Mouse (Mus musculus) stomach, embryonic 16.5 days (tissue): Measurements from ENCODE around the gene Clpsl2. TPM values are rescaled to one million over a fixed set of nuclear protein-coding genes. Genes with fewer than 3 reads are reported as not detected.

Source experiments
- ATAC-seq: fragments of 200-750 bp; cut with Nextera tagmentation; 2 replicates; pipeline ENCODE4 v1.8.0; 2017; ENCODE audit warnings: moderate number of reproducible peaks, moderate TSS enrichment; ENCODE audit not compliant: insufficient read depth, low FRiP score
- H3K27ac ChIP-seq: fragments of 300-500 bp; sonication (generic); 2 replicates; pipeline ENCODE4 v1.5.1; 2014; ENCODE audit warnings: low read length
- H3K27me3 ChIP-seq: fragments of 300-500 bp; sonication (generic); 2 replicates; pipeline ENCODE4 v1.6.1; 2014; ENCODE audit warnings: low read length, control low read depth, mixed read lengths; ENCODE audit not compliant: control insufficient read depth, insufficient read depth
- H3K36me3 ChIP-seq: fragments of 300-500 bp; sonication (generic); 2 replicates; pipeline ENCODE4 v1.6.1; 2014; ENCODE audit warnings: low read length; ENCODE audit not compliant: control insufficient read depth, insufficient read depth
- H3K4me1 ChIP-seq: fragments of 300-500 bp; sonication (generic); 2 replicates; pipeline ENCODE4 v1.6.1; 2014; ENCODE audit warnings: low read length, control low read depth, mixed read lengths; ENCODE audit not compliant: control insufficient read depth, insufficient read depth
- H3K4me2 ChIP-seq: fragments of 300-500 bp; sonication (generic); 2 replicates; pipeline ENCODE4 v1.6.1; 2014; ENCODE audit warnings: low read depth, low read length, mixed read lengths
- H3K4me3 ChIP-seq: fragments of 300-500 bp; sonication (generic); replicated peaks from 2 replicates; pipeline ENCODE4 v1.5.1; 2014; ENCODE audit warnings: mild to moderate bottlenecking, low read length
- H3K9ac ChIP-seq: fragments of 300-500 bp; sonication (generic); 2 replicates; pipeline ENCODE4 v1.6.1; 2014; ENCODE audit warnings: low read length
- H3K9me3 ChIP-seq: fragments of 300-500 bp; sonication (generic); replicated peaks from 2 replicates; pipeline ENCODE4 v1.6.1; 2016; ENCODE audit warnings: low read length, control low read depth; ENCODE audit not compliant: control insufficient read depth
- WGBS: fragments of 180-500 bp; shearing (Covaris S2); extraction: QIAGEN DNeasy Blood & Tissue Kit; methylation state at CpG from one replicate; pipeline ENCODE4 v1.1.7; 2014; 5-methylcytosine and 5-hydroxymethylcytosine counted together
- polyA plus RNA-seq: library from polyadenylated mRNA; unstranded; fragments of >200 nt; fragmentation: Nextera tagmentation; extraction: Ambion mirVana; gene quantifications from 2 replicates; pipeline ENCODE4 v1.2.1, GENCODE M21; 2015

Clpsl2 gene
- polyA plus RNA-seq, 1 experiment from 2014 or later = not detected

DNA sequence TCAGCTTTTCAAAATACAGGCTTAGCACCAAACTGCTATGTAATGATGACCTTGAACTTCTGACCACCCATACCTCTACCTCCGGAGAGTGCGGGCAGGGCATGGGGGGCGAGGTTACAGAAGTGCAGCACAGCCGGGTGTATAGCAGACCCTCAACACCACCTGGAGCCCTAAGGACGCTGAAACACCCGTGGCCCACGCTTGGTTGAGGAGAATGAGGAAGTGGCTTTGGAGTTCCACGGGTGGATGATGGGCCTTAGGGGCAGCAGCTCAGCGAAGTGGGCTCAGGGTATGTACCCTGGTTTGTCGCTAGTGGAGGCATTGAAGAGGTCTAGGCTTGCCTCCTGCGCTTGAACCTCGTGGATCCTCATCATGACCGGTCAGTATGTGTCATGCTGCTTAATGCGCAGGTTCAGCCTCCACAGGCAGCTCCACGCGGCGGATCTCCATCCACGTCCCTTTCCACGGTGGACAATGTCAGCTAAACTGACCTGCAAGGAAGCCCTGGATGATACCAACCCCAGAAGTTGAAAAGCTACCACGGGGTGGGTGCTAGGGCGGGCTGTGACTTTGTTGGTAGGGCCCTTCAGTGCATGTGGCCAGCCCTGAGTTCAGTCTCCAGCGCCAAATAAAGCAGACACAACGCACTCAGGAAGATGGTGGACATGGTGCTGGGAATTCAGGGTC is 25.1 kb upstream of the Clpsl2 start:
- Histone ChIP-seq H3K27me3 (no peaks in the 10 kb centered on the region; the same call in 1 of the 2 replicates), H3K27ac (peak overlapping the region; percentile 95; the same call in 1 of the 2 replicates), H3K9ac (peak overlapping the region; percentile 83), H3K36me3 (no peaks in the 10 kb centered on the region), H3K4me2 (peak overlapping the region; percentile 98), H3K4me1 (peaks cover 20% of the 10 kb centered on the region), H3K4me3 (peak overlapping the region; percentile 72), H3K9me3 (no peaks in the 10 kb centered on the region)
- ATAC-seq = no peak
- 78% methylated on average over 23 of the region's 23 CpGs for WGBS

DNA sequence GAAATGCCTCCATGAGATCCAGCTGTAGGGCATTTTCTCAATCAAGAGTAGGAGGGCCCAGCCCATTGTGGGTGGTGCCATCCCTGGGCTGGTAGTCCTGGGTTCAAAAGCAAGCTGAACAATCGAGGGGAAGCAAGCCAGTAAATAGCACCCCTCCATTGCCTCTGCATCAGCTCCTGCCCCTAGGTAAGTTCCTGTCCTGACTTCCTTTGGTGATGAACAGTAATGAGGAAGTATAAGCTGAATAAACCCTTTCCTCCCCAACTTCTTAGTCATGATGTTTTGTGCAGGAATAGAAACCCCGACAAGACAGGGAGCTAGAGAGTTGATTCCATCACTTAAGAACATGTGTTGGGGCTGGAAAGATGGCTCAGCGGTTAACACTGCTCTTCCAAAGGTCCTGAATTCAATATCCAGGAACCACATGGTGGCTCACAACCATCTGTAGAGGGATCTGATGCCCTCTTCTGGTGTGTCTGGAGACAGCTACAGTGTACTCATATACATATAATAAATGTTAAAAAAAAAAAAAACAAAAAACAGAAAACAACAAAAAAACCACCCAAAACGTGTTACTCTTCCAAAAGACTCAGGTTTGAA is 24.3 kb upstream of the Clpsl2 start:
- no peak for ATAC-seq

DNA sequence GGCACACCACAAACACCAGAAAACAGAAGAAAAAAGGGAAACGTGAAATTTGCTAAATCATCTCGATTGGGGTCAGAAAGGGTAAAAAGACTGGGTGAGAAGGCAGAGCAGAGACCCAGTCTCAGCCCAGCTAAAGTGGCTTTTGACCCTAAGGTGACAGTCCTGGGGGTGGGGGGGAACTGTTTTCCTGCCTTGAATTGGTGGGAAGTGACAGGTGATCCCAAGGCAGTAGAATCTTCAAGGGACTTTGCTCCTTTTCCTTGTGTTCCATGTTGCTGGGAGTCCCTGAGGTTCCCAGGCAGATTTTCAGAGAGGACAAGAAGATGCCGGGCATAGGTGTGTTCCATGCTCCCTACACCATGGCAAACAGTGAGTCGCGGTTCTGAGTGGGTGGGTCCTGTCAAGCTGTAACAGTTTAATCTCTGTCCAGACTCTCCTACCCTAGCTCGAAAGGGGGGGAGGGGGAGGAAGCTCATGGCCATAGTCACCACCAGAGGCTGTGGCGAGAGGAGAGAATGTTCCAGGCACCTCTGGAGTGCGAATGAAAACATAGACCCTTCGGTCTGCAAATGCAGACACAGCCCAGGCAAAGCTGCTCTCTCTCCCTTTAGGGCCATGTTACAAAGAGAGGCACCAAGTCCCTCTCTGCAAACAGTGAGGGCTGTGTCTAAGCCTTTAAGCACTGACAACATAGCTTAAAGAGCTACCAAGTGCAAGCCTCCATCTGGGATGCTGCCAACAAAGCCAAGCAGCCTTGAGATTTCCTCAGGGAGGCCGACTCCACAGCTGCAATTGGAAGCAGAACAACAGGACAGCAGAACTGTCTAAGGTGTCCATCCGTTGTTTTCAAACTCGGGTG is 21.8 kb upstream of the Clpsl2 start:
- WGBS = 30% methylated on average over 12 of the region's 12 CpGs

More for the DNA sequence above, 24.3 kb upstream of the Clpsl2 start:
- 64% methylated on average over 4 of the region's 4 CpGs for WGBS
- Histone ChIP-seq H3K27me3 (no peaks in the 10 kb centered on the region; the same call in 1 of the 2 replicates), H3K4me2 (no peak overlapping the region), H3K9me3 (no peaks in the 10 kb centered on the region), H3K36me3 (no peaks in the 10 kb centered on the region), H3K27ac (peak overlapping the region; percentile 18; the same call in 1 of the 2 replicates), H3K4me3 (no peak overlapping the region), H3K4me1 (peaks cover 20% of the 10 kb centered on the region), H3K9ac (no peak overlapping the region)

DNA sequence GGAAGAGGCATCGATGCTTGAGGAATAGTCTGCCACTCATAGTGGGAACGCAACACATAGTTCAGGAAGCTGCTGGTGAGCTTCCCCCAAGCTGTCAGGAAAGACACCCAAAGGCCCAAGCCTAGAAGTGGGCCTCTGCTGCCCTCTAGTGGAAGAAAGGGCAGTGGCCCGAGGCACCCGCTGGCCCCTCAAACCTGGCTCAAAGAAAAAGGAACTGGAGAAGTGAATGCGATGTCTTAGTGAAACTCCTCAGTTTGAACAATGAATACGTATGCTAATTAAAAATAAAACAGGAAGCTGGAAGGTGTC is 21.2 kb upstream of the Clpsl2 start:
- no peaks in the 10 kb centered on the region for H3K27me3 ChIP-seq
- H3K4me3 ChIP-seq = peak overlapping the region; percentile 24
- ATAC-seq = peak; percentile 55
- H3K4me2 ChIP-seq = peak overlapping the region; percentile 52
- H3K36me3 ChIP-seq = no peaks in the 10 kb centered on the region
- 1% methylated on average over 6 of the region's 6 CpGs for WGBS
- H3K4me1 ChIP-seq = peaks cover 19% of the 10 kb centered on the region
- peak overlapping the region; percentile 52; the same call in 1 of the 2 replicates for H3K27ac ChIP-seq
- peak overlapping the region; percentile 56 for H3K9ac ChIP-seq
- H3K9me3 ChIP-seq = no peaks in the 10 kb centered on the region

More for the DNA sequence above, 21.8 kb upstream of the Clpsl2 start:
- H3K36me3 ChIP-seq = no peaks in the 10 kb centered on the region
- peaks cover 19% of the 10 kb centered on the region for H3K4me1 ChIP-seq
- peak overlapping the region; percentile 24 for H3K4me3 ChIP-seq
- H3K27me3 ChIP-seq = no peaks in the 10 kb centered on the region
- H3K4me2 ChIP-seq = peak overlapping the region; percentile 52
- ATAC-seq = 0 out of 2 replicates have a peak, but pooled peaks have one; percentile 5
- peak overlapping the region; percentile 52; the same call in 1 of the 2 replicates for H3K27ac ChIP-seq
- H3K9me3 ChIP-seq = no peaks in the 10 kb centered on the region
- H3K9ac ChIP-seq = peak overlapping the region; percentile 56

DNA sequence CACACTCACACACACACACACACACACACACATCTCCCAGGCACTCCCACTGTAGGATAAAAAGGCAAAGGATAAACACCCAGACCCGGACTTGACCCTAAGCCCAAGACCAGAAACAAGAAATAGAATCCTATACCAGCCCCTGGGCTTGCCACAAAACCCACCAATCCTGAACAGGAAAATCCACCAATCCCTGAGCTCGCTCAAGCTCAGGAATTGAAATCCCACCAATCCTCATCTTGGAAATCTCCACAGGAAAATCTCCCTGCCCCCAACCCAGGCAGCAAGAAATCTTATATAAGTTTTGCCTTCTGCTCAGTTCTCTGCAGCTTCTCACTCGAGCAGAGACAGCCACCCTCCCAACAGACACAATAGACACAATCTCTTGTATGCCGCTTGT is 20.1 kb upstream of the Clpsl2 start:
- Histone ChIP-seq H3K27ac (no peak overlapping the region), H3K9me3 (no peaks in the 10 kb centered on the region), H3K4me2 (no peak overlapping the region), H3K27me3 (no peaks in the 10 kb centered on the region), H3K4me3 (no peak overlapping the region), H3K4me1 (peaks cover 16% of the 10 kb centered on the region), H3K36me3 (no peaks in the 10 kb centered on the region), H3K9ac (no peak overlapping the region)
- 69% methylated on average over 4 of the region's 4 CpGs for WGBS
- no peak for ATAC-seq

DNA sequence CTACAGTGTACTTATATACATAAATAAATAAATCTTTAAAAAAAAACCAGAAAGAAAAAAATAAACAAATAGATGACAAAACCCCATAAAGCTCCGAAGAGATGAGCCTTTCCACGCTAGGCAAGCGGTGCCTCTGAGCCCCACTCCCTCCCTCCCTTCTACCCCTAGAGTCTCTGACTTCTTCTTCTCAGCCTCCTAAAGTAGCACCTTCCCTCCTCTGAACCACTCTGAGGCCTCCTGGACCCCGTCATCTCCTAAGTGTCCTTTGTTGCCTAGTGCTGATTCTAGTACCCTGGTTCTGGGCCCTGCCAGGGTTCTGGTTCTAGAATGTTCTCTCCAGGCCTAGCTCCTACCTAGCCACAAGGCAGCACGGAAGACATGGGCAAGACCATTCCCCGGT is 18.7 kb upstream of the Clpsl2 start, which contains the start of gene Armc12:
Gene Armc12, plus strand, starts transcription at position 301 of the 400 bp plus-strand sequence.
- no peaks in the 10 kb centered on the region for H3K9me3 ChIP-seq
- no peak within 1 kb of the TSS for H3K4me2 ChIP-seq
- H3K27me3 ChIP-seq = no peaks in the 10 kb centered on the region
- H3K9ac ChIP-seq = no peak within 1 kb of the TSS
- H3K4me1 ChIP-seq = peaks cover 13% of the 10 kb centered on the region
- no peak for ATAC-seq
- no peak within 1 kb of the TSS for H3K4me3 ChIP-seq
- 86% methylated on average over 6 of the region's 6 CpGs for WGBS
- no peak within 1 kb of the TSS for H3K27ac ChIP-seq
- no peaks in the 10 kb centered on the region for H3K36me3 ChIP-seq

DNA sequence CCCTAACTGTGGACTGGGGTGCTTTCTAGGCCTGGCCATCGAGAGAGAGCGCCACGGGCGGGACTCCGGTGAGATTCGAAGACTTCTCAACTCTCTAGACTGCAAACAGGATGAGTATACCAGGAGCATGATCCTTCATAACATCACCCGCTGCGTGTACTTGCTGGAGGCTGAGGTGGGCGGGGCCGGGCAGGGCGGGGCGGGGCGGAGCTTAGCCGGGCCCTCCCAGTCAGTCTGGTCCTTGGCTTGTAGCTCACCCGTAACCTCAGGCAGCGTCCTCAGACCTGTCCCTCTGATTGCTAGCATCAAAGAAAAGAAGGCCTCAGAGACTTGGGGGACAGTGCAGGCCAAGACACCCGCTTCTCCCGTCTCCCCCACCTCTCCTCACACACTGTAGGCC is 17.3 kb upstream of the Clpsl2 start:
- WGBS = 18% methylated on average over 18 of the region's 18 CpGs
- Histone ChIP-seq H3K4me3 (no peak overlapping the region), H3K27ac (no peak overlapping the region), H3K4me2 (peak overlapping the region; percentile 25; the same call in 1 of the 2 replicates), H3K4me1 (peaks cover 13% of the 10 kb centered on the region), H3K36me3 (no peaks in the 10 kb centered on the region), H3K27me3 (no peaks in the 10 kb centered on the region), H3K9ac (no peak overlapping the region), H3K9me3 (no peaks in the 10 kb centered on the region)
- no peak for ATAC-seq

DNA sequence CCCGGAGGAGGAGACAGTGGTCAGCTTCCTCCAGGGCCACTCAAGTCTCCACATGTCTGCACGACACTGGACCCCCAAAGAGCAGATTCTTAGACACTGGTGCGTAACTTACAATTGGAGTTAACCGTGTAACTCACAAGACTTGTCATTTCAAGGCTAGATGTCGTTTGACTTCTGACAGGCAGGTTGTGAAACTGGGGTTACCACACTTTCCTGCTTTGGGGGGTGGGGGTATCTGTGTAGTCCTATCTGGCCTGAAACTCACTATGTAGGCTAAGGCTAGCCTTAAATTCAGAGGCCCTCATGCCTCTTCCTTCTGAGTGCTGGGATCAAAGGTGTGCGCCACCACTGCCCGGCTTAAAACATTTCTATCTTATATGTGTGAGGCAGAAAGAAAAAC is 16.7 kb upstream of the Clpsl2 start:
- Histone ChIP-seq H3K4me3 (no peak overlapping the region), H3K36me3 (no peaks in the 10 kb centered on the region), H3K4me1 (peaks cover 7% of the 10 kb centered on the region), H3K9me3 (no peaks in the 10 kb centered on the region), H3K4me2 (no peak overlapping the region), H3K27ac (no peak overlapping the region), H3K27me3 (no peaks in the 10 kb centered on the region), H3K9ac (no peak overlapping the region)
- ATAC-seq = no peak
- 80% methylated on average over 7 of the region's 7 CpGs for WGBS

DNA sequence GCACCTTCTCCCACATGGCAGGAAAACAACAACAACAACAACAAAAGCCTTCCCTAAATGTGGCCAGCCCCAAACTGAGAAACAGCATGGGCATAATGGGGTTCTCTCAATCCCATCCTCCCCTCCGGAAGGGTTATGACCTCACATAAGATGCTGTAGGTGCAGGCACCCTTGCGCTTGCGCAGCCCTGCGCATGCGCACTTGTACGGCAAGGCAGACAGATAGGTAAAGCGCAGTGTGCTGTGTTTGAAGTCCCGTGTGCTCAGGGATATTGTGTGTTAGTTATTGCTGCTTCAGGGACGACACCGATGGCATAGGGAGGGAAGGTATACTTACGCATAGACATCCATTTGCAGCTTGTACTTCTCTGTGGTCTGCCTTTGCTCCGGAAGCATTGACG is 15.9 kb upstream of the Clpsl2 start:
- Histone ChIP-seq H3K4me1 (0 out of 2 replicates have a peak, but pooled peaks cover 3% of the 10 kb centered on the region), H3K4me3 (no peak overlapping the region), H3K4me2 (no peak overlapping the region), H3K27ac (no peak overlapping the region), H3K9ac (no peak overlapping the region), H3K9me3 (no peaks in the 10 kb centered on the region), H3K36me3 (no peaks in the 10 kb centered on the region), H3K27me3 (no peaks in the 10 kb centered on the region)
- WGBS = 89% methylated on average over 13 of the region's 13 CpGs
- no peak for ATAC-seq
